Mouse (Mus musculus) heart, adult 8-10 months (tissue): Measurements from ENCODE around the gene Plscr4. TPM values are rescaled to one million over a fixed set of nuclear protein-coding genes. Genes with fewer than 3 reads are reported as not detected.

Experiments used
- DNase-seq: peaks from one replicate; pipeline ENCODE4 v3.0.0; 2022; ENCODE audit warnings: low spot score
- total RNA-seq, 4 experiments: library from RNA; stranded (reverse); gene quantifications; 2 replicates each; pipeline ENCODE4 v1.2.4; 2022

The Plscr4 gene
- total RNA-seq, 4 experiments from 2014 or later: 7.0 to 9.2 (median 7.7) TPM

- DNase-seq: no peak
These were observed 54.5 kb downstream of the Plscr4 start for GRCm38 (mm10) chr9:92511696-92512095.

GRCm38 (mm10) chr9:92517036-92517435 is 59.9 kb downstream of the Plscr4 start:
- no peak for DNase-seq

GRCm38 (mm10) chr9:92520751-92521150 is 63.6 kb downstream of the Plscr4 start:
- DNase-seq: no peak

GRCm38 (mm10) chr9:92524506-92524905 is 67.3 kb downstream of the Plscr4 start:
- no peak for DNase-seq

GRCm38 (mm10) chr9:92530055-92530454 is 72.9 kb downstream of the Plscr4 start:
- no peak for DNase-seq

- DNase-seq: no peak
These were observed 80.6 kb downstream of the Plscr4 start for GRCm38 (mm10) chr9:92537735-92538134.

- DNase-seq: no peak
These were observed 81.0 kb downstream of the Plscr4 start for GRCm38 (mm10) chr9:92538216-92538615.

Other genes starting within 250 kb of the Plscr4 start
- gene Plscr1, start 207.6 kb upstream of the Plscr4 start, total RNA-seq: 10 to 100 TPM; 10.2 to 13.0 (median 11.6) TPM
- gene Plscr2, start 181.8 kb upstream of the Plscr4 start, total RNA-seq: 10 to 100 TPM; 21.5 to 33.4 (median 26.9) TPM
- not detected for gene 1700057G04Rik, start 148.0 kb upstream of the Plscr4 start, total RNA-seq
- gene Plod2, start 84.8 kb downstream of the Plscr4 start, total RNA-seq: 10 to 100 TPM; 12.7 to 16.6 (median 14.8) TPM